Mouse (Mus musculus): ENCODE measurements at regions not wholly inside any gene's neighbourhood (a gene's known extent, or its start where the extent isn't known, plus 50 kb on each side); places are given as distances from the start of the nearest gene placed in this dataset.
"Not testable (repeated sequence)": the region's sequence is repeated elsewhere in the genome, so short reads cannot be mapped to it uniquely, and the experiment has no call there.

DNA sequence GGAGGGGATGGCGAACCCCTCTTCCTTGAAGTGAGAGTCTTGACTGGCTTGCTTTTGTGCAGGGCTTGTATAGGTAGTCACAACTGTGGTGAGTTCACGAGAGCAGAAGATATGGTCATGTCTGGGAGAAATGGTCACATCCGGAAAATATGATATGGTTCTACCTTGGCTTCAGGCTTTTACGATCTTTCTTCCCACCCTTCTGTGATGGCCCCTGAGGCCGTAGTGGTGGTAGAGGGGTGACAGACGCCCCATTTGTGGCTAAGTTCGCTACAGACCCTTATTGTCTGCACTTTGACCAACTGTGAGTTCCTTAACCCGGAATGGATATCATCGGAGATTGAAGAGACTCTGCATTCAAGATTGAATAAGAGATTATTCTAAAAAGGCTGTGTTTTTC lies 122.9 kb upstream of the Cpsf6 start:
- no peaks in the 10 kb centered on the region for H3K9me3 ChIP-seq (replicated peaks)
- H3K27me3 ChIP-seq = no peaks in the 10 kb centered on the region
- H3K4me3 ChIP-seq (replicated peaks) = no peak overlapping the region
- ATAC-seq (ENCODE audit: insufficient read depth) = no peak
- no peak overlapping the region for H3K9ac ChIP-seq
- WGBS (ENCODE audit: insufficient replicate concordance) = 65% methylated on average over 9 of the region's 9 CpGs
- H3K36me3 ChIP-seq (replicated peaks) = no peaks in the 10 kb centered on the region
- H3K27ac ChIP-seq (replicated peaks) = no peak overlapping the region
- no peaks in the 10 kb centered on the region for H3K4me1 ChIP-seq (replicated peaks)
- no peak overlapping the region for H3K4me2 ChIP-seq

DNA sequence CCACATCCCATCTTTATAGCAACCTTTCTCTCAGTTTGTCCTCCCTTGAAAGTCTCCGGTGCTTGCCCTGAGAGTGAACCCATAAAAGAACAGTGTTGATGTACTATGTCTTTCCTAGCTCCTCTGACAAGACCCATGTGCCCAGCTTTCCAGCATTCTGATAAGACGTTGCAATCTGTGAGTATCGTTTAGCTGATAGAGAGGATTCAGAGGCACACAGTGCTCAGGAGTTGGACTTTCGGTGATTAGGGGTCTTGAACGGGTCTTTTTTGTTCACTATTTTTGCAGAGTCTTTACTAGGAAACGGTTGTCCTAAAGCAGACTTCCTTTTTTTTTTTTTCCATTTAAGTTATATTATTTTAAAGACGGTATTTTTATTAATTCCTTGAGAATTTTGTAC lies 122.3 kb upstream of the Cpsf6 start:
- H3K36me3 ChIP-seq (replicated peaks) = no peaks in the 10 kb centered on the region
- no peak for ATAC-seq (ENCODE audit: insufficient read depth)
- no peak overlapping the region for H3K4me3 ChIP-seq (replicated peaks)
- H3K4me2 ChIP-seq = no peak overlapping the region
- 64% methylated on average over 7 of the region's 7 CpGs for whole genome bisulfite sequencing (ENCODE audit: insufficient replicate concordance)
- no peak overlapping the region for H3K9ac ChIP-seq
- H3K27me3 ChIP-seq = no peaks in the 10 kb centered on the region
- H3K27ac ChIP-seq (replicated peaks) = no peak overlapping the region
- H3K4me1 ChIP-seq (replicated peaks) = no peaks in the 10 kb centered on the region
- H3K9me3 ChIP-seq (replicated peaks) = no peaks in the 10 kb centered on the region

DNA sequence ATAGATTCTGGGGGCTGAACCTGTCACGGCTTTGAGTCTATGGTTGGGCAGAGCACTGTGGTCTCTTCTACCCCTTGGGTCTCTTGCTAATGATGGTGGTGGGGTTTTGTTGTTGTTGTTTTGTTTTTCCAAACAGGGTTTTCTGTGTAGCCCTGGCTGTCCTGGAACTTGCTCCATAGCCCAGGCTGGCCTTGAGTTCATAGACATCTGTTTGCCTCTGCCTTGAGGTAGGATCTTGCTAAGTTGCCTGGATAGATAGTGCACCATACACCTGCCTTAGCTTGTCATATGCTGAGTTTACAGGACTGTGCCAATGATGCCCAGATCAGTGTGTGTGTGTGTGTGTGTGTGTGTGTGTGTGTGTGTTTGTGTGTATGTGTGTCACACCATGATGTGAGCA lies 121.6 kb upstream of the Cpsf6 start:
- Histone ChIP-seq H3K9ac (no peak overlapping the region), H3K4me3 (replicated peaks) (no peak overlapping the region), H3K27ac (replicated peaks) (no peak overlapping the region), H3K4me1 (replicated peaks) (no peaks in the 10 kb centered on the region), H3K27me3 (no peaks in the 10 kb centered on the region), H3K9me3 (replicated peaks) (no peaks in the 10 kb centered on the region), H3K36me3 (replicated peaks) (no peaks in the 10 kb centered on the region), H3K4me2 (no peak overlapping the region)
- 80% methylated on average over 1 of the region's 1 CpGs for WGBS (ENCODE audit: insufficient replicate concordance)
- no peak for ATAC-seq (ENCODE audit: insufficient read depth)

DNA sequence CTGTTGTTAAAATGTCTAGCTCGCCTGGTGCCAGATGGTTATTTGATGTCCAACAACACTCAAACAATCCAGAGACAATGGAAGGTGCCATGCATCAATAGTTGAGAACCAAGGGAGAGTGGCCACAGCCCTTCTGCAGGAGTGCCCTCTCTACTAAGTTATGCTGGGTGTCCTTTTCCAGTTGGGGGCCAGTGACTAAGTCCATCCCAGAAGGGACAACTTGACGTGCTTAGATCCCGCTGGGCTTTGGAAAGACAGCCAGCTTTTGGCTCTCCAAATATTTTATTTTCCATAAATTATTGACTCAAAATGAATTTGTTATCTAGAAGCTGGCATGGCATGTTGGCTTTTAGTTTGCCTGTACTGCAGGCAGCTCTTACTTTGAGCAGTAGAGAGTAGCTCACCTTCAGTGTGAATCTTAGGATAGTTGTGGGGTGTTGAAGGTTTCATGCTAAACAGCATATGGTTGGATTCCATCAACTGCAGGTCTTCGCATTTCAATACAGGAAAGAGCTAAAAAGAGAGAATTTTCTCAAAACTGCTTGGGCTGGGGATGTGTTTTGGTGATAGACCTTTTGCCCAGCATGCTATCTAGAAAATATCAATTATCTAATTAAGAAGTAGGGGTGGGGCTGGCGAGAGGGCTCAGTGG lies 120.8 kb upstream of the Cpsf6 start:
- H3K9ac ChIP-seq = no peak overlapping the region
- H3K4me2 ChIP-seq = no peak overlapping the region
- H3K4me3 ChIP-seq (replicated peaks) = no peak overlapping the region
- no peak for ATAC-seq (ENCODE audit: insufficient read depth)
- no peaks in the 10 kb centered on the region for H3K9me3 ChIP-seq (replicated peaks)
- H3K4me1 ChIP-seq (replicated peaks) = no peaks in the 10 kb centered on the region
- no peak overlapping the region for H3K27ac ChIP-seq (replicated peaks)
- no peaks in the 10 kb centered on the region for H3K27me3 ChIP-seq
- WGBS (ENCODE audit: insufficient replicate concordance) = 62% methylated on average over 5 of the region's 5 CpGs
- no peaks in the 10 kb centered on the region for H3K36me3 ChIP-seq (replicated peaks)

DNA sequence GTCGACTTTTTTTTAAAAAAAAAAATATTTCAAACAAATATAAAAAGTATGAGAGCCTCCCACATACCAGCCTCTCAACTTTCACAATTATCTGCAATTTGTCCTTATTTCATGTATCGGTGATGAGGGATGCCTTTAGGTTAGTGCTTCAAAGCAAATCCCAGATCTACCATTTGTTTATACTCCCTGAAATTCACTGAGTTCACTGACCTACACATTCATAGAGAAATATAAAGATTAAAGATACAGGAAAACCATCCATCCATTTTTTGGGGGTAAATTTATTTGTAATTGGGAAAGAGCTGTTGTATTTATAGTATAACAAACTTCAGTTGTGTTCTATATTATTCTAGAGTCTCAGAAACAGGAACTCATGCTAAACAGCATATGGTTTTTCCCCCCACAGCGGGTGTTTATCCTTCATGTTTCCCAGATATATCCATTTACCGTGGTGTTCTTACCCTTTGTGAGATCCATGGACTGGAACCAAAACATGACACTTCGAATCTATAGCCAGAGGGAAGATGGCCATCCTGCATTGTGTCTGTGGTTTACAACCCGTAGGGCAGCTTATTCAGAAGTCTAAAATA lies 120.1 kb upstream of the Cpsf6 start:
- Histone ChIP-seq H3K4me3 (replicated peaks) (no peak overlapping the region), H3K4me1 (replicated peaks) (no peaks in the 10 kb centered on the region), H3K27ac (replicated peaks) (no peak overlapping the region), H3K4me2 (no peak overlapping the region), H3K9ac (no peak overlapping the region), H3K9me3 (replicated peaks) (no peaks in the 10 kb centered on the region), H3K36me3 (replicated peaks) (no peaks in the 10 kb centered on the region), H3K27me3 (no peaks in the 10 kb centered on the region)
- WGBS (ENCODE audit: insufficient replicate concordance) = 61% methylated on average over 6 of the region's 6 CpGs
- no peak for ATAC-seq (ENCODE audit: insufficient read depth)

DNA sequence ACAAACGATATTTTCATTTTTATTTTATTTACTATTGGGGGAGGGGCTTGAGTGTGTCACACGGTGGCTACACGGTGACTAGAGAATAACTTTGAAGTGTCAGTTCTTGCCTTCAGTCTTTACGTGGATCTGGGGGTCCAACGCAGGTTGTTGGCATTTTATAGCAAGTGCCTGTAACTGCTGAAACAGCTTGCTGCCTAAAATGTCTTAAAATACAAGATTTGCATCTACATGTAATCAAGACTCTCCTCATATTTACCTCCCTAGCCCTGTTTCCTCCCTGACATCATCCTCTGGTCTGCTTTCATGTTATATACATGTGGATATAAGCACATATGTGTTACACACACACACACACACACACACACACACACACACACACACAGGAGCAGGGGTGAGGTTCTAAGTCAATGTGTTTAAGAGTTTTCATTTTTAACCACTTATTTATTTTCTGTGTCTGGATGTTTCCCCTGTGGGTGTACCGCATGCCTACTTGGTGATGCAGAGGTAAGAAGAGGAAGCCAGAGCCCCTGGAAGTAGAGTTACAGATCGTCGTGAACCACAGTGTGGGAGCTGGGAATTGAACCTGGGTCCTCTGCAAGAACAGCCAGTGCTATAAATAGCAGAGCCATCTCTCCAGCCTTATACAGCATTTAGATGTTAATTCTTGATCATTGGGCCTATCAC lies 119.5 kb upstream of the Cpsf6 start:
- WGBS (ENCODE audit: insufficient replicate concordance) = 71% methylated on average over 8 of the region's 8 CpGs
- Histone ChIP-seq H3K27ac (replicated peaks) (no peak overlapping the region), H3K36me3 (replicated peaks) (no peaks in the 10 kb centered on the region), H3K4me1 (replicated peaks) (no peaks in the 10 kb centered on the region), H3K27me3 (no peaks in the 10 kb centered on the region), H3K4me3 (replicated peaks) (no peak overlapping the region), H3K9me3 (replicated peaks) (no peaks in the 10 kb centered on the region), H3K4me2 (no peak overlapping the region), H3K9ac (no peak overlapping the region)
- ATAC-seq (ENCODE audit: insufficient read depth) = no peak

DNA sequence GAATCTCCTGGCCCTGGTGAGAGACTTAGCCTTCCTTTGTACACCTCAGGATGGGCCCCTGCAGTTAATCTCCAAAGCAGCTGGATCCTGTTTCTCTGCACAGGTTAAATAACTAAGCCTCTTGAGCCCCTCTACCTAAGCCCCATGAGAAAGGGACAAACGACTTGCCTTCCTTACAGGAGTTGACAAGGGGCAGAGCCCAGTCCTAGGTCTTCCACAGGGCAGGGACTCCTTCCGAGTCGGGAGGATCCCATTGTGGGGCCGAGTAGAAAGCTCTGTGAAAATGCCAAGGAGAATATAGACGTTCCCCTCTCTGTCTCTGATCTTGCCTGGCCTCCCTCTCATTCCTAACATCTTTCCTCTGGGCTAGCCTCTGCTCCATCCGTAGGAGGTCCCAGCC lies 118.7 kb upstream of the Cpsf6 start:
- WGBS (ENCODE audit: insufficient replicate concordance) = 56% methylated on average over 6 of the region's 6 CpGs
- no peak for ATAC-seq (ENCODE audit: insufficient read depth)
- Histone ChIP-seq H3K27ac (replicated peaks) (no peak overlapping the region), H3K36me3 (replicated peaks) (no peaks in the 10 kb centered on the region), H3K9ac (no peak overlapping the region), H3K27me3 (no peaks in the 10 kb centered on the region), H3K4me3 (replicated peaks) (no peak overlapping the region), H3K4me2 (no peak overlapping the region), H3K9me3 (replicated peaks) (no peaks in the 10 kb centered on the region), H3K4me1 (replicated peaks) (no peaks in the 10 kb centered on the region)

DNA sequence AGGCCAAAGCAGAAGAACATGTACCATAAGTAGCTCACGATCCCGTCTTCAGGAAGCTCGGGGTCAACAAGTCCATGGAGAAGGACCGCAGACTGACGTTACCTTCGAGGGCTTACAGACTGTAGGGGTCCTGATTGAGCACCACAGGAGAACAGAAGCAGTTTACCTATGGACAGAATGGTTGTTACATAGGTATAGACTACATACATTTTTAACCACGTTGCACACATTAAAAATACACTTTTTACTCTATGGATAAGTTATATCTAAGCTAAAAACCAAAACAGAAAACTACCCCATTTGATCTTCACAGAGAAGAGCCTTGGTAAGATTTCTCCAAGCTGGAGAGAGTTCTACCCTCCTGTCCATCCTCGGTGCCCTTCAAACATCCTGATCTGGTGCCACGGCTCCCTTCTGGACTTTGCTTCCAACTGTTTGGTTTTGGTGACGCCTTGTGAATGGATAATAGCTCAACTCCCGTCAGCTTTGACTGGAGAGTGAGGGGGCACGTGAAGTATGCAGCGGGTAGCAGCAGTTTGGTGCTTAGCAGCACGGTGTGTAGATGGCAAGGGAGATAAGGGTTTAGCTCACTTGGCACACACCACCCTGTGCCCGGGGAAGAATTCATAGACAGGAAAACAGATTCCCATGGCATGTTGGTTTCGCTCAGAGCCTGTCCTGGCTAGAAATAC lies 117.9 kb upstream of the Cpsf6 start:
- no peak overlapping the region for H3K4me2 ChIP-seq
- H3K4me1 ChIP-seq (replicated peaks) = no peaks in the 10 kb centered on the region
- H3K9ac ChIP-seq = no peak overlapping the region
- no peak overlapping the region for H3K4me3 ChIP-seq (replicated peaks)
- H3K9me3 ChIP-seq (replicated peaks) = no peaks in the 10 kb centered on the region
- H3K27ac ChIP-seq (replicated peaks) = no peak overlapping the region
- ATAC-seq (ENCODE audit: insufficient read depth) = no peak
- no peaks in the 10 kb centered on the region for H3K27me3 ChIP-seq
- WGBS (ENCODE audit: insufficient replicate concordance) = 64% methylated on average over 16 of the region's 16 CpGs
- no peaks in the 10 kb centered on the region for H3K36me3 ChIP-seq (replicated peaks)

DNA sequence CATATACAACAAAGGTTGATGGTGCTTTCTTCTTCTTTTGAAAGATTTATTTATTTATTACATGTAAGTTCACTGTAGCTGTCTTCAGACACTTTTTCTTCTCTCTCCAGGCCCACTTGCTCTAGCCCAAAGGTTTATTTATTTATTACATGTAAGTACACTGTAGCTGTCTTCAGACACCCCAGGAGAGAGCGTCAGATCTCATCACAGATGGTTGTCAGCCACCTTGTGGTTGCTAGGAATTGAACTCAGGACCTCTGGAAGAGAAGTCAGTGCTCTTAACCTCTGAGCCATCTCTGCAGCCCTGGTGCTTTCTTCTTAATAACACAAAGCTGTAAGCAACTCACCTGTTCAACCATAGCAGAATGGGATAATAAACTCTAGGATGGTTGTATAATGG lies 117.3 kb upstream of the Cpsf6 start:
- H3K9ac ChIP-seq; ATAC-seq (ENCODE audit: insufficient read depth); H3K4me2 ChIP-seq; H3K27me3 ChIP-seq; H3K27ac ChIP-seq (replicated peaks); H3K36me3 ChIP-seq (replicated peaks); H3K4me3 ChIP-seq (replicated peaks); H3K4me1 ChIP-seq (replicated peaks); H3K9me3 ChIP-seq (replicated peaks): not testable (repeated sequence)
- 75% methylated on average over 1 of the region's 1 CpGs for WGBS (ENCODE audit: insufficient replicate concordance)

DNA sequence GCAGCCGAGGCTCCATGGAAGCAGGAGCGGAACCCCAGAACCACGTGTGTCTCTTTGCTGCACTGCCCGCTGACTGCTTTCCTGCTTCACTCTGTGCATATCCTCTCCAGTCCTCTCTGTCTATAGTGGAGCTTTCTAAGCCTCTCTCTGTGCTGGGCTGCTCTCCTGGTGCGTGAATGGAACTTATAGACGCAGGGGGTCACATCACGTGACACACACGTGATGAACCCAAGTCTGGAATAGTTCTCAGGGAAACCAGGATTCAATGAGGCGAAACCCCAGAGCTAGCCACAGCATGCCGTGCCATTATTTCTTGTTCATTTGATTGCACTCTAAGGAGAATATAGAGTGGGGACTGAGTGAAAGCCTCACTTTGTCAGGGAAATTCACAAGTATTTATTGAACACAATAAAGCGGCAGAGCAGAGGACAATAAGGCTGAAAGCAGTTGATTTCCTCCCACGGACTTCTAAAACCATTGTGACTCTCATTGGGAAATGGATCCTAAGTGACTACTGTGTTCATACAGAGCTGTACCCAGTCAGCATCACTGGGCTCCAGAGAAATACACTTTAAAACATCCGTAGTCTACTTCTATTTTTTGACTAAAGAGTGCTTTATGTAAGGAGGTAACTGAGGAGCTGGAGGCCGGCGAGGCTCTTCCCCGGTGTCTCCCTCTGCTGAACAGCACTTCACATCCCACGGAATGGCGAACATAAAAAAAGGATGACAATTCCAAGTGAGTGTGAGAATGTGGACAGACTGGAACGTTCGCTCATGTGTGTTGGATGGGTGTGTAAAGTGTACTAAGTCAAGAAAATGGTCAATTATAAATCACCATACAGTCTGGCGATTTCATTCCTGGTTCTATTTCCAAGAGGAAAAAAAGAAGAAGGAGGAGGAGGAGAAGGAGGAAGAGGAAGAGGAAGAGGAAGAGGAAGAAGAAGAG lies 116.5 kb upstream of the Cpsf6 start:
- Histone ChIP-seq H3K9ac (no peak overlapping the region), H3K27me3 (no peaks in the 10 kb centered on the region), H3K9me3 (replicated peaks) (no peaks in the 10 kb centered on the region), H3K4me2 (no peak overlapping the region), H3K36me3 (replicated peaks) (no peaks in the 10 kb centered on the region), H3K27ac (replicated peaks) (no peak overlapping the region), H3K4me3 (replicated peaks) (no peak overlapping the region), H3K4me1 (replicated peaks) (no peaks in the 10 kb centered on the region)
- 73% methylated on average over 21 of the region's 21 CpGs for WGBS (ENCODE audit: insufficient replicate concordance)
- ATAC-seq (ENCODE audit: insufficient read depth) = no peak

Data from liver, embryonic 15.5 days (tissue).